28 mouse cellular contexts compared by ENCODE assay signal in genomic region chr14:48900201-48900600, GRCm38 (mm10).
"Had no signal": no experiment of that assay in that cellular context is flagged by ENCODE, and none has a peak within 500 bp of the region (broad histone marks: within the 10 kb centered on the region; RNA-seq: fewer than 3 reads in every experiment).

No protein-coding gene starts in this region.

- H3K27ac ChIP-seq: embryonic facial prominence, embryonic 10.5 days; embryonic facial prominence, embryonic 12.5 days; embryonic facial prominence, embryonic 13.5 days; embryonic facial prominence, embryonic 15.5 days; forebrain, embryonic 10.5 days; forebrain, embryonic 12.5 days; forebrain, embryonic 13.5 days; forebrain, embryonic 15.5 days; gastrocnemius, adult 2 months; heart, adult 2 months had no signal

- H3K27me3 ChIP-seq: embryonic facial prominence, embryonic 12.5 days; embryonic facial prominence, embryonic 13.5 days; embryonic facial prominence, embryonic 15.5 days; forebrain, embryonic 15.5 days had no signal

- H3K4me1 ChIP-seq: embryonic facial prominence, embryonic 12.5 days; embryonic facial prominence, embryonic 15.5 days had no signal

- H3K9ac ChIP-seq: embryonic facial prominence, embryonic 12.5 days; embryonic facial prominence, embryonic 13.5 days; embryonic facial prominence, embryonic 15.5 days; forebrain, embryonic 12.5 days; forebrain, embryonic 13.5 days; forebrain, embryonic 15.5 days; forebrain, postnatal 0 days had no signal

- H3K36me3 ChIP-seq: embryonic facial prominence, embryonic 10.5 days; embryonic facial prominence, embryonic 12.5 days; embryonic facial prominence, embryonic 13.5 days; embryonic facial prominence, embryonic 15.5 days; forebrain, embryonic 10.5 days; forebrain, embryonic 12.5 days; forebrain, embryonic 15.5 days had no signal

- ATAC-seq: forebrain, embryonic 13.5 days; forebrain, embryonic 14.5 days; forebrain, embryonic 15.5 days; forebrain, embryonic 16.5 days; forebrain, postnatal 0 days had no signal

- H3K4me2 ChIP-seq: embryonic facial prominence, embryonic 12.5 days; embryonic facial prominence, embryonic 13.5 days; embryonic facial prominence, embryonic 15.5 days; forebrain, embryonic 12.5 days; forebrain, embryonic 13.5 days; forebrain, embryonic 15.5 days had no signal

- H3K9me3 ChIP-seq: embryonic facial prominence, embryonic 10.5 days; embryonic facial prominence, embryonic 12.5 days; embryonic facial prominence, embryonic 15.5 days had no signal

- H3K4me3 ChIP-seq: embryonic facial prominence, embryonic 10.5 days; embryonic facial prominence, embryonic 12.5 days; embryonic facial prominence, embryonic 13.5 days; embryonic facial prominence, embryonic 15.5 days; erythroblast, embryonic 14.5 days; forebrain, embryonic 10.5 days; forebrain, embryonic 12.5 days; forebrain, embryonic 13.5 days; forebrain, embryonic 15.5 days; gastrocnemius, adult 2 months; heart, adult 2 months had no signal

- DNase-seq: cerebellum, adult 2 months; cerebellum, adult 8-10 months; cerebellum, adult 9-10 months; cerebellum, adult 9-11 months; cerebellum, postnatal 10 days; cerebellum, postnatal 14 days; cerebellum, postnatal 25 days; cerebellum, postnatal 36 days; embryo, embryonic 11 days; forebrain, postnatal 0 days; gastrocnemius, adult 2 months; gastrocnemius, postnatal 10 days; gastrocnemius, postnatal 14 days; gastrocnemius, postnatal 25 days; gastrocnemius, postnatal 36 days; heart, adult 18-20 months; heart, adult 2 months had no signal
